Mouse (Mus musculus): ENCODE results near the gene Mrpl41.

DNA sequence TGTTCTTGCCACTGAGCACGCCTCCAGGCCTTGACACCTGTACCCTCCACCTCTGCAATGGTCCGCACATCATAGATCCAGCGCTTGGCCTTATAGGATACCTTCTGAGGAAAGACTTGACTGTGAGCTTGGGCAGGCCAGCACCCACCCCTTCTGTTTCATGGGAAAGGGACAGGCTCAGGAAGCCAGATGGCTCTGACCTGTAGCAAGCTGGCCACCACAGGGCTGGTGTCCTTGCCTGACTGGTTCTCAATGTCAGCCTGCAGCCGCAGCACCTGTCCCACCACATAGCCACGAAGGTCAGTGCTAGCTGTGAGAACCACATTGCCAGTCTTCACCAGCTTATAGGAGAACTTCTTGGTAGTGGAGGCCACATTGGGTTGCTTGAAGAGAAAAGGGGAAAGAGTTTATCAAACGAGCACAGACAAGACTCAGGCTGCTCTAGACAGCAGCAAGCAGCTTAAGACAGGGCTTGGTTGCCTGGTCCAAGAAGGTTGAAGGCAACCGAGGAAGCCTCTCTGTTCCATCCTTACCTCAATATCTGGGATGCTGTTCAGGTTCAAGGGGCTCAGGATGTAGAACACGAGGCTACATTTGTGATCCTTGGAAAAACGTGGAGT, 48.4 kb downstream of the Mrpl41 start:
- TF ChIP-seq CTCF (conservative IDR thresholded peaks at IDR 0.05; ENCODE audit: low read length) (no peak), NANOG (IDR thresholded peaks at IDR 0.05; ENCODE audit: borderline replicate concordance, low read length) (no peak), POU5F1 (IDR thresholded peaks at IDR 0.05; ENCODE audit: borderline replicate concordance, low read length) (no peak)

Measured in E14TG2a.4 (cell line).